In genomic region chr2:129198436-129199327, GRCm38 (mm10) we compare ENCODE assay signal across 8 mouse cellular contexts. TPM values are rescaled to one million over a fixed set of nuclear protein-coding genes. Genes with fewer than 3 reads are reported as not detected.
A peak's percentile ranks its signal among the peaks of the same experiment; 100 is the strongest.
DNase-seq lines count a peak whose midpoint lies in the region; ATAC-seq and TF ChIP-seq lines count a peak whose summit lies in the region.

Gene Slc20a1 (plus strand): TSS chr2:129198764.

- peak; percentile 76 for DNase-seq in MEL-GATA-1-ER (ENCODE audit: extremely low read depth, low read depth)
- DNase-seq in cerebellum, adult 8-10 months, result peak; percentile 98
- peak; percentile 98 for DNase-seq in hindbrain, embryonic 10.5 days (ENCODE audit: low spot score)
- DNase-seq in layer of hippocampus, adult 9-11 months, result peak; percentile 99
- peak; percentile 99 for DNase-seq in lung, postnatal 0 days (ENCODE audit: low spot score)
- peak; percentile 98 for DNase-seq in ovary, postnatal 14 days (ENCODE audit: low spot score)
- peak; percentile 99 for DNase-seq in thymus, postnatal 14 days

- H3K9me3 ChIP-seq in hindbrain, embryonic 10.5 days, result no peaks in the 10 kb centered on the region
- H3K9me3 ChIP-seq in lung, postnatal 0 days (ENCODE audit: low read length), result no peaks in the 10 kb centered on the region

- ATAC-seq in frontal cortex, adult (ENCODE audit: low TSS enrichment), result peak; percentile 92
- ATAC-seq in lung, postnatal 0 days, result peak; percentile 100

- peaks cover 37% of the 10 kb centered on the region for H3K4me1 ChIP-seq in hindbrain, embryonic 10.5 days (replicated peaks)
- H3K4me1 ChIP-seq in lung, postnatal 0 days (ENCODE audit: insufficient read depth, low read depth, low read length), result peaks cover 8% of the 10 kb centered on the region

- TF ChIP-seq CTCF in lung, postnatal 0 days (IDR thresholded peaks at IDR 0.05), result peak; percentile 36

- under 1% methylated on average over 94 of the region's 96 CpGs for WGBS in hindbrain, embryonic 10.5 days
- WGBS in lung, postnatal 0 days, result under 1% methylated on average over 74 of the region's 96 CpGs

- peak within 1 kb of the TSS; percentile 98 for H3K27ac ChIP-seq in hindbrain, embryonic 10.5 days
- peak within 1 kb of the TSS; percentile 89 for H3K27ac ChIP-seq in lung, postnatal 0 days (ENCODE audit: low read length)

- TF ChIP-seq EP300 in lung, postnatal 0 days (IDR thresholded peaks at IDR 0.05), result no peak

- no peaks in the 10 kb centered on the region for H3K27me3 ChIP-seq in hindbrain, embryonic 10.5 days (ENCODE audit: insufficient read depth, poor library complexity, severe bottlenecking)
- H3K27me3 ChIP-seq in lung, postnatal 0 days (replicated peaks; ENCODE audit: insufficient read depth, low read length), result no peaks in the 10 kb centered on the region

- peaks cover 38% of the 10 kb centered on the region for H3K36me3 ChIP-seq in hindbrain, embryonic 10.5 days
- H3K36me3 ChIP-seq in lung, postnatal 0 days (ENCODE audit: insufficient read depth, low read length), result no peaks in the 10 kb centered on the region

- H3K9ac ChIP-seq in lung, postnatal 0 days (replicated peaks; ENCODE audit: low read depth), result peak within 1 kb of the TSS; percentile 76

- H3K4me3 ChIP-seq in hindbrain, embryonic 10.5 days, result peak within 1 kb of the TSS; percentile 93
- H3K4me3 ChIP-seq in lung, postnatal 0 days (ENCODE audit: low read depth, low read length), result peak within 1 kb of the TSS; percentile 92

- peak within 1 kb of the TSS; percentile 90 for H3K4me2 ChIP-seq in lung, postnatal 0 days (replicated peaks; ENCODE audit: low read depth, low read length)

RNA-seq across cellular contexts. Expression of gene Slc20a1, which starts in this region (rescaled TPM):
- polyA plus RNA-seq in hindbrain, embryonic 10.5 days (2016; fragmentation: Nextera tagmentation; extraction: Ambion mirVana), result 37.8 and 46.9 TPM in 2 replicates
- 10.0 and 10.5 TPM in 2 replicates for polyA plus RNA-seq in lung, postnatal 0 days (2015; fragmentation: Nextera tagmentation; extraction: Ambion mirVana)

Comparison
In these comparisons a context has a peak if more than half of its experiments do, and no peak if none do; other contexts are left out.
1. Peak in every context shown above with its lines: DNase-seq, ATAC-seq, H3K4me3 ChIP-seq and H3K27ac ChIP-seq.